Mouse (Mus musculus): Measurements from ENCODE around the gene Gm8113. TPM values are rescaled to one million over a fixed set of nuclear protein-coding genes. Genes with fewer than 3 reads are reported as not detected.

Gene Gm8113
- polyA plus RNA-seq (2012; rRNA removed) = 5.3 and 5.9 TPM in 2 replicates

DNA sequence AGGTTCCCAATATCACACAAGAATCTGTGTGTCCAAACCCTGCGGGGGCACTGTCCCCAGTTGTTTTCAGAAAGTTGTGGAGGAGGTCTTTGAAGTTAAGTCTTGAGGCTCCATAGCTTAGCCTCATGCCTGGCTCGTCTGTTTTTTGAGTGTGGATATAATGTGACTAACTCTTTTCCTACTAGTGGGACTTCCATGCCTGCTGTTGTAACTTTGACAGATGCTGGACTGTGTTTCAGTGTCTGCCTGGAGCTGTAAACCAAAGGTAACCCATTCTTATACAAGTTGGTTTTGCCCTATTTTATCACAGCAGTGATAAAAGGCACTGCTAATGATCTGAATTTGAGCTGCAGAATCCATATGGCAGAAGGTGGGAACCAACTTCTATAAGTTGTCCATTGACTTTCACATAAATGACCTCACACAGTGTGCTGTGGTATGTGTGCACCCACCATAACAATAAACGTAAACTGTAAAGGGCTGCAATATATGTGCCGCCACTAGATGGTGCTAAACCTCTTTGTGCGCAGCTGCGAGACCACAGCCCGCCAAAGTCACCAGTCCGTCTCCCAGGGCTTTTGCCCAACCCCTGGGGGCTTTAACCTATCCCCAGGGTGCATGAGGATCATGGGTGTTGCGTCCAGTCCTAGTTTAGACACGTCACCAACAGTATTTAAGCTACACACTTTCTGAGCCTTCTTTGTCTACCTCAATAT is at the start of gene Gm8113:
Gene Gm8113 (plus strand): TSS at position 703 of the 716 bp plus-strand sequence.

DNA sequence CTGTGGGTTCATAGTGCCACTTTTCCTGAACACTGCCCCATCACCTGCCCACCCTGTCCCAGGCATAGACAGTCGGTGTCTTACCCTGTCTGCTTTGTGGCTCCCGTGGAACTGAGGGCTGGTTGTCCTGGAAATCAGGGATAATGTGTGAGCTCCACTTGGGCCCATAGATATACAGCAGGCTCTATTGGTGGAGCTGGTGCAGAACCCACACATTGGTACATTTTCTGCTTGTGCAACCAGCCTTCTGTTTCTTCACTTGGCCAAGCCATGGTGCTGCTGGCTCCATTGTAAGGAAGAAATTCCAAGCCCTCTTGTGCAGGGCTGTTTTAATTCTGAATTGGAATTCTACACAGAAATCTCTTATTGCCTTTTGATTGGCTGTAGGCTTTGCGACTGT is 49.8 kb upstream of the Gm8113 start, which contains the start of gene Ear1:
Gene Ear1 (minus strand): TSS at position 101 of the 400 bp plus-strand sequence.

DNA sequence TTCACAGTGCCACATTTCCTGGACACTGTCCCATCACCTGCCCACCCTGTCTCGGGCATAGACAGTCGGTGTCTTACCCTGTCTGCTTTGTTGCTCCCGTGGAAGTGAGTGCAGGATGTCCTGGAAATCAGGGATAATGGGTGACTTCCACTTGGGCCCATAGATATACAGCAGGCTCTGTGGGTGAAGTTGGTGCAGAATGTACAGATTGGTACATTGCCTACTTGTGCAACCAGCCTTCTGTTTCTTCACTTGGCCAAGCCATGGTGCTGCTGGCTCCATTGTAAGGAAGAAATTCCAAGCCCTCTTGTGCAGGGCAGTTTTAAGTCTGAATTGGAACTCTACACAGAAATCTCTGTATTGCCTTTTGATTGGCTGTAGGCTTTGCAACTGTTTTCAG is 1.7 kb upstream of the Gm8113 start, which contains the start of gene Ear10:
Gene Ear10 (minus strand): TSS at position 101 of the 400 bp plus-strand sequence.

DNA sequence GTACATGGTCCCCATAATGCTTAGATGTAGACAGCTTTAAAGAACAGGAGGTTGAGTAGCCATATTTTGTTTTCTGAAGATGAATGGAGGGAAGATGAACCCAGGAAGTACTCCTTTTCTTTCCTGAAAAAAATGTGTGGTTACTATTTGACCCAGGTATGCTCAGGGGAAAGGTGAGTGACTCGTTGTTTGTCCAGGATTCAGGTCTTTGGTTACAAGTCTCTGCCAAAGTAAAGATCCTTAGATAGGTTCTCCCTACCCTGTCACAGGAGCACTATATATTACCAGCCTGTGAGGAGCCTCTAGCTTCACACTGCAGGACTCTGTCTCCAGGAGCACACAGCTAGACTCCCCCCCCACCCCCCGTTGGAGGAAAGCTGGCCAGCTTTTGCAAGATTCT is 31.6 kb downstream of the Gm8113 start, which contains the start of gene Ang5:
Gene Ang5 (plus strand): TSS at position 301 of the 400 bp plus-strand sequence.

Other genes starting within 250 kb of the Gm8113 start
- not detected in 2 replicates for gene Gm8165, start 248.2 kb upstream of the Gm8113 start, polyA plus RNA-seq (2012; rRNA removed)
- gene Gm7324, start 227.6 kb upstream of the Gm8113 start, polyA plus RNA-seq (2012; rRNA removed) = not detected in 2 replicates
- gene Gm16506, start 197.9 kb upstream of the Gm8113 start, polyA plus RNA-seq (2012; rRNA removed) = not detected in 2 replicates
- not detected in 2 replicates for gene Gm6526, start 177.5 kb upstream of the Gm8113 start, polyA plus RNA-seq (2012; rRNA removed)
- gene Gm8180, start 140.6 kb upstream of the Gm8113 start, polyA plus RNA-seq (2012; rRNA removed) = not detected in 2 replicates
- gene Ear1, start 49.9 kb upstream of the Gm8113 start, polyA plus RNA-seq (2012; rRNA removed) = not detected in 2 replicates
- not detected in 2 replicates for gene Ear10, start 1.8 kb upstream of the Gm8113 start, polyA plus RNA-seq (2012; rRNA removed)
- gene Ang5, start 31.7 kb downstream of the Gm8113 start, polyA plus RNA-seq (2012; rRNA removed) = not detected in 2 replicates
- not detected in 2 replicates for gene Ang6, start 76.9 kb downstream of the Gm8113 start, polyA plus RNA-seq (2012; rRNA removed)
- gene Ear2, start 177.3 kb downstream of the Gm8113 start, polyA plus RNA-seq (2012; rRNA removed) = 8.8 and 9.3 TPM in 2 replicates
- gene Gm3327, start 198.5 kb downstream of the Gm8113 start, polyA plus RNA-seq (2012; rRNA removed) = not detected in 2 replicates

All from ovary, adult 2 months (tissue).